Mouse (Mus musculus) myocyte (in vitro differentiated cells): ENCODE data around the gene Tnfsf18. TPM values are rescaled to one million over a fixed set of nuclear protein-coding genes. Genes with fewer than 3 reads are reported as not detected.

Experiments
- H3K27me3 ChIP-seq: one replicate; pipeline ENCODE4 v1.6.1; 2011; ENCODE audit not compliant: control insufficient read depth, insufficient read depth, insufficient read length
- H3K36me3 ChIP-seq: one replicate; pipeline ENCODE4 v1.6.1; 2011; ENCODE audit not compliant: control insufficient read depth, insufficient read depth
- H3K4me2 ChIP-seq: one replicate; pipeline ENCODE4 v1.6.1; 2011; ENCODE audit warnings: low read depth, control low read depth
- H3K4me3 ChIP-seq: one replicate; pipeline ENCODE4 v1.5.1; 2011; ENCODE audit warnings: mild to moderate bottlenecking, control low read depth, moderate library complexity
- H3K79me2 ChIP-seq: one replicate; pipeline ENCODE4 v1.6.1; 2011; ENCODE audit not compliant: control insufficient read depth, insufficient read depth
- H3ac ChIP-seq: one replicate; pipeline ENCODE4 v1.6.1; 2011; ENCODE audit not compliant: control insufficient read depth, insufficient read length
- CEBPB ChIP-seq: IDR thresholded peaks from 2 replicates; pipeline ENCODE4 v1.6.1; 2011; ENCODE audit warnings: mild to moderate bottlenecking, moderate library complexity; ENCODE audit not compliant: poor library complexity, insufficient read depth, severe bottlenecking
- E2F4 ChIP-seq: IDR thresholded peaks from one replicate; pipeline ENCODE4 v1.6.1; 2011; ENCODE audit warnings: mild to moderate bottlenecking, control low read depth, moderate library complexity; ENCODE audit not compliant: insufficient read depth
- MAX ChIP-seq: IDR thresholded peaks from one replicate; pipeline ENCODE4 v1.6.1; 2011; ENCODE audit warnings: low read depth, mild to moderate bottlenecking, control low read depth
- MYOD1 ChIP-seq, 3 experiments: IDR thresholded peaks; one replicate each; pipeline ENCODE4 v1.6.1; 2011; ENCODE audit warnings: control low read depth in 2 of 3, low read depth in 2 of 3, mild to moderate bottlenecking in 2 of 3, moderate library complexity in 1 of 3; ENCODE audit not compliant: insufficient read length in 2 of 3, control insufficient read depth in 1 of 3
- MYOG ChIP-seq, 3 experiments: IDR thresholded peaks; one replicate each; pipeline ENCODE4 v1.6.1; 2011; ENCODE audit warnings: control low read depth in 2 of 3, low read depth in 2 of 3, mild to moderate bottlenecking in 2 of 3; ENCODE audit not compliant: insufficient read length in 2 of 3, control insufficient read depth in 1 of 3, insufficient read depth in 1 of 3
- POLR2A ChIP-seq: IDR thresholded peaks from one replicate; pipeline ENCODE4 v1.6.1; 2011; ENCODE audit warnings: low read depth, mild to moderate bottlenecking, control low read depth, moderate library complexity; ENCODE audit not compliant: insufficient read length
- POLR2AphosphoS2 ChIP-seq: IDR thresholded peaks from one replicate; pipeline ENCODE4 v1.6.1; 2011; ENCODE audit warnings: low read depth, control low read depth; ENCODE audit not compliant: insufficient read length
- REST ChIP-seq: IDR thresholded peaks from one replicate; pipeline ENCODE4 v1.6.1; 2011; ENCODE audit warnings: mild to moderate bottlenecking, control low read depth, moderate library complexity; ENCODE audit not compliant: insufficient read depth, insufficient read length
- SRF ChIP-seq: IDR thresholded peaks from one replicate; pipeline ENCODE4 v1.6.1; 2011; ENCODE audit warnings: low read depth; ENCODE audit not compliant: control insufficient read depth, insufficient read length
- TCF12 ChIP-seq: IDR thresholded peaks from one replicate; pipeline ENCODE4 v1.6.1; 2011; ENCODE audit warnings: mild to moderate bottlenecking, control low read depth; ENCODE audit not compliant: poor library complexity, insufficient read depth, severe bottlenecking
- TCF3 ChIP-seq: IDR thresholded peaks from one replicate; pipeline ENCODE4 v1.6.1; 2011; ENCODE audit warnings: low read depth, control low read depth; ENCODE audit not compliant: insufficient read length
- USF1 ChIP-seq: IDR thresholded peaks from one replicate; pipeline ENCODE4 v1.6.1; 2011; ENCODE audit warnings: low read depth, mild to moderate bottlenecking, control low read depth, moderate library complexity
- polyA plus RNA-seq: library from polyadenylated mRNA; unstranded; fragments of >200 nt; fragmentation: generic; extraction: Trizol; gene quantifications from one replicate; pipeline ENCODE4 v1.2.1, GENCODE M21; 2012; ENCODE audit warnings: missing spikeins

Gene Tnfsf18
- 0.02 TPM for polyA plus RNA-seq

GRCm38 (mm10) chr1:161494343-161494742 is at the start of gene Tnfsf18:
Tnfsf18 (plus strand) TSS chr1:161494655.
- no peaks in the 10 kb centered on the region for H3K27me3 ChIP-seq
- peak within 1 kb of the TSS; percentile 46 for H3K4me2 ChIP-seq
- no peak within 1 kb of the TSS for H3ac ChIP-seq
- H3K79me2 ChIP-seq, result no peaks in the 10 kb centered on the region
- TF ChIP-seq CEBPB, result no peak
- TF ChIP-seq MAX, result no peak
- no peak for TF ChIP-seq REST
- TF ChIP-seq E2F4, result no peak
- no peak for TF ChIP-seq POLR2AphosphoS2
- TF ChIP-seq MYOD1 (IDR thresholded peaks at IDR 0.05; ENCODE audit: control insufficient read depth in 1 of 3, insufficient read length in 2 of 3, low read depth in 2 of 3), result no peak
- no peak for TF ChIP-seq USF1
- no peak for TF ChIP-seq SRF
- no peak within 1 kb of the TSS for H3K4me3 ChIP-seq
- H3K36me3 ChIP-seq, result no peaks in the 10 kb centered on the region

- TF ChIP-seq REST (no peak), POLR2A (no peak), MYOD1 (IDR thresholded peaks at IDR 0.05; ENCODE audit: control insufficient read depth in 1 of 3, insufficient read length in 2 of 3, low read depth in 2 of 3) (no peak), CEBPB (no peak), TCF3 (no peak), MAX (no peak), POLR2AphosphoS2 (no peak), SRF (no peak)
- Histone ChIP-seq H3K79me2 (no peaks in the 10 kb centered on the region), H3K4me2 (no peak overlapping the region), H3ac (no peak overlapping the region), H3K36me3 (no peaks in the 10 kb centered on the region), H3K27me3 (no peaks in the 10 kb centered on the region), H3K4me3 (no peak overlapping the region)
These were observed 49.6 kb upstream of the Tnfsf18 start for GRCm38 (mm10) chr1:161444858-161445257.

GRCm38 (mm10) chr1:161451683-161452245 is 42.7 kb upstream of the Tnfsf18 start:
- Histone ChIP-seq H3K27me3 (no peaks in the 10 kb centered on the region), H3K36me3 (no peaks in the 10 kb centered on the region), H3K4me2 (no peak overlapping the region), H3K4me3 (no peak overlapping the region), H3ac (no peak overlapping the region), H3K79me2 (no peaks in the 10 kb centered on the region)
- TF ChIP-seq E2F4 (no peak), USF1 (no peak), REST (no peak), SRF (no peak), MAX (no peak), TCF3 (no peak), CEBPB (no peak), MYOD1 (IDR thresholded peaks at IDR 0.05; ENCODE audit: control insufficient read depth in 1 of 3, insufficient read length in 2 of 3, low read depth in 2 of 3) (no peak), TCF12 (no peak)

- Histone ChIP-seq H3K4me3 (no peak overlapping the region), H3K27me3 (no peaks in the 10 kb centered on the region), H3K4me2 (no peak overlapping the region), H3ac (no peak overlapping the region), H3K36me3 (no peaks in the 10 kb centered on the region), H3K79me2 (no peaks in the 10 kb centered on the region)
- no peak for TF ChIP-seq MYOD1 (IDR thresholded peaks at IDR 0.05; ENCODE audit: control insufficient read depth in 1 of 3, insufficient read length in 2 of 3, low read depth in 2 of 3)
- TF ChIP-seq CEBPB, result no peak
- TF ChIP-seq POLR2AphosphoS2, result no peak
- no peak for TF ChIP-seq E2F4
- no peak for TF ChIP-seq POLR2A
- TF ChIP-seq REST, result no peak
- TF ChIP-seq MYOG (IDR thresholded peaks at IDR 0.05; ENCODE audit: control insufficient read depth in 1 of 3, insufficient read depth in 1 of 3, insufficient read length in 2 of 3, low read depth in 2 of 3), result no peak
- TF ChIP-seq USF1, result no peak
- no peak for TF ChIP-seq SRF
- TF ChIP-seq MAX, result no peak
- no peak for TF ChIP-seq TCF3
- no peak for TF ChIP-seq TCF12
These were observed 42.2 kb upstream of the Tnfsf18 start for GRCm38 (mm10) chr1:161452250-161452649.
